Mouse (Mus musculus): ENCODE data around the gene Herc4.

- TF ChIP-seq CTCF (IDR thresholded peaks at IDR 0.05; ENCODE audit: extremely low read depth, insufficient read depth, insufficient read length, insufficient replicate concordance) = no peak
- no peak for TF ChIP-seq POLR2A (IDR thresholded peaks at IDR 0.05; ENCODE audit: low read depth, low read length)
Measured at GRCm38 (mm10) chr10:63230854-63231253, 12.8 kb upstream of the Herc4 start.

All from spleen, adult 2 months (tissue).